Mouse (Mus musculus): ENCODE measurements around the gene Gpbar1.
"Not testable (repeated sequence)": the region's sequence is repeated elsewhere in the genome, so short reads cannot be mapped to it uniquely, and the experiment has no call there.

Gene Gpbar1

DNA sequence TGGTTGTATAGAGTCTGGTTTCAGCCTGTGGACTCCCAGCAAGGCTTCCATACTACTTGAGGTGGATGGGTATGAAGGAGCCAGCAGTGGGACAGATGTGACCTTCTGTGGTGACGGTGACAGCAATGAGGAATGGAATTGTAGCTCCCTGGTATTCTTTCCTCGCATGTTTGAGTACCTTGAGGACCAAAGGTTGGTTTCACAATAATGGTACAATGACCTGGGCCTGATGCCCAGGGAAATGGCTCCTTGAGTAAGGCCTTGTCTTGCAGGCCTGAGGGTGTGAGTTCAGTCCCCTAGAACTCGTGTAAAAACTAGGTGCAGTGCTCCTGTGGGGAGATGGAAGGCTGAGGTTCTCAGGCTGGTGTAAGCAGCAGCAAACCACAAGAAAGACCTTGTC, 40.4 kb downstream of the Gpbar1 start:
- DNase-seq (ENCODE audit: low spot score in 2 of 2): no peak

- DNase-seq (ENCODE audit: low spot score in 2 of 2): no peak
Observed at GRCm38 (mm10) chr1:74321396-74321795, 43.0 kb downstream of the Gpbar1 start.

GRCm38 (mm10) chr1:74326916-74327315, 48.6 kb downstream of the Gpbar1 start:
- DNase-seq (ENCODE audit: low spot score in 2 of 2): not testable (repeated sequence)
